Mouse (Mus musculus) lung, postnatal 0 days (tissue): ENCODE measurements around the gene Myh4.

Source experiments
- CTCF ChIP-seq: IDR thresholded peaks from 2 replicates; pipeline ENCODE4 v1.5.1; 2016; ENCODE audit warnings: antibody characterized with exemption, mild to moderate bottlenecking
- EP300 ChIP-seq: IDR thresholded peaks from 2 replicates; pipeline ENCODE4 v1.6.1; 2016; ENCODE audit warnings: antibody characterized with exemption, mild to moderate bottlenecking, control low read depth

GRCm38 (mm10) chr11:67236799-67237198 lies 1.0 kb upstream of the Myh4 start:
- TF ChIP-seq CTCF (no peak), EP300 (no peak)
